Mouse (Mus musculus) left cerebral cortex, adult 9 months (tissue): ENCODE results near the gene Prpsap1.
A peak's percentile ranks its signal among the peaks of the same experiment; 100 is the strongest.

Experiments used
- DNase-seq, 2 experiments: peaks; one replicate each; pipeline ENCODE4 v3.0.0; 2022; ENCODE audit warnings: low spot score in 2 of 2

Prpsap1 gene

GRCm38 (mm10) chr11:116443935-116444334 is 50.1 kb downstream of the Prpsap1 start:
- DNase-seq: no peak

DNA sequence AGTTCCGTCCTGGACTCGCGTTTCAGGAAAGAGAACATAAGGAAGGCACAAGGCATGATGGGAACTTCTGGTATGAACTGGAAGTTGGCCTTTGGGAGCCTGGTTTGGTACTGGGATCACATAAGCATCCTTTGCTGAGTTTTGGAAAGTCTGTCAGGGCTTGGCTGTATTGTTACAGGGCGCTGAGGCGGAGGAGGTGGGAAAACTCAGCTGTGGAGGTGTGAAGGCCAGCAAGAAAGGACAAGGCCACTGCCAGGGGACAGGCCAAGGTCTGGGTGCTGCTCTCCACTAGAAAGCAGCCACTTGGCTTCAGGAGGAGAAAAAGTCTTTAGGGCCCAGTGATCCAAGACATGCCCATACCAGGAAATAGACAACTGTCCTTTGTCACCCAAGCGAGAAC is 50.7 kb downstream of the Prpsap1 start:
- no peak for DNase-seq

GRCm38 (mm10) chr11:116442867-116443177 is 51.2 kb downstream of the Prpsap1 start:
- DNase-seq: no peak

- no peak for DNase-seq
Observed at GRCm38 (mm10) chr11:116442129-116442866, 51.7 kb downstream of the Prpsap1 start.

GRCm38 (mm10) chr11:116440408-116441068 is 53.5 kb downstream of the Prpsap1 start:
- DNase-seq: no peak

GRCm38 (mm10) chr11:116439269-116440240 is 54.4 kb downstream of the Prpsap1 start:
- DNase-seq: no peak

DNA sequence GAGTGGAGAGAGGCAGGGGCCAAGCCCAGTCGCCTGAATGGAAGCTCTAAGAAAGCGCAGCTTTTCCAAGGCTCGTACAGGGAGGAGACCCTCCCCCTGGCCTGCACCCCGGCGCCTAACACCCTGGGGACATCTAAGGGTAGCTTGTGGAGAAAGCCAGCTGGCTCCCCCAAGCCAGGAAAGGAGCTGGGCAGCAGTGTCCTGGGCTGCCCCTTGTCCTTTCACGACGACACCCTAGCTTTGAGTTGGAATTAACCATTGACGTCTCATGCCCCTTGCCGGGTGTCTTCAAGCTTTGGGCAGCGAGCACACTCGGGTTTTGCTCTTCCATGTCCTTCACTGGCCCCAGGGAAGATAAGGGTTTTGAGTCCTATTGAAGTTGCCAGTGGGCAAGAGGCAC is 56.5 kb downstream of the Prpsap1 start:
- no peak for DNase-seq

GRCm38 (mm10) chr11:116436725-116437331 is 57.2 kb downstream of the Prpsap1 start:
- DNase-seq: no peak

- no peak for DNase-seq
Observed at GRCm38 (mm10) chr11:116435992-116436724, 57.8 kb downstream of the Prpsap1 start.

GRCm38 (mm10) chr11:116434967-116435752 is 58.8 kb downstream of the Prpsap1 start:
- no peak for DNase-seq

GRCm38 (mm10) chr11:116434287-116434966 is 59.6 kb downstream of the Prpsap1 start:
- DNase-seq: peak in 1 of 2 experiments; percentile 57

GRCm38 (mm10) chr11:116433356-116434286 is 60.4 kb downstream of the Prpsap1 start, which contains the start of gene Ubald2:
TSS of gene Ubald2 (plus strand) at chr11:116434094.
- DNase-seq: peak; percentile 98 to 99

- DNase-seq: peak in 1 of 2 experiments; percentile 71
Observed at GRCm38 (mm10) chr11:116432593-116433355, 61.2 kb downstream of the Prpsap1 start.

DNA sequence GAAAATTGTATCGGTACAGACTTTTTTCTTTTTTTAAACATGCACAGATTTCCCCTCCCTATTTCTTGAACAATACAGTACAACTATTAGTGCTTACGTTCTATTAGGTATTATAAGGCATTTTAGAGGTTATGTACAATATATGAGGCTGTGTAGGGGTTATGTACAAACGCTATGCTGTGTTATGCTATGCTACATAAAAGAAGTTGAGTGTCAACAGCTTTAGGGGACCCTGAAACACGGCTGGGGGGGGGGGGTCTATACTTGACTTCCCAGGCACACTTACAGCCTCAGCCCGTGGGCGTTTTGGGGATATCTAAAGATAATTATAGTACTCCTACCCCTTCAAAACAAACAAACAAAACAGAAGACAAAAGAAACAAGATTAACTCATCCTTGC is 61.9 kb downstream of the Prpsap1 start:
- DNase-seq: no peak

DNA sequence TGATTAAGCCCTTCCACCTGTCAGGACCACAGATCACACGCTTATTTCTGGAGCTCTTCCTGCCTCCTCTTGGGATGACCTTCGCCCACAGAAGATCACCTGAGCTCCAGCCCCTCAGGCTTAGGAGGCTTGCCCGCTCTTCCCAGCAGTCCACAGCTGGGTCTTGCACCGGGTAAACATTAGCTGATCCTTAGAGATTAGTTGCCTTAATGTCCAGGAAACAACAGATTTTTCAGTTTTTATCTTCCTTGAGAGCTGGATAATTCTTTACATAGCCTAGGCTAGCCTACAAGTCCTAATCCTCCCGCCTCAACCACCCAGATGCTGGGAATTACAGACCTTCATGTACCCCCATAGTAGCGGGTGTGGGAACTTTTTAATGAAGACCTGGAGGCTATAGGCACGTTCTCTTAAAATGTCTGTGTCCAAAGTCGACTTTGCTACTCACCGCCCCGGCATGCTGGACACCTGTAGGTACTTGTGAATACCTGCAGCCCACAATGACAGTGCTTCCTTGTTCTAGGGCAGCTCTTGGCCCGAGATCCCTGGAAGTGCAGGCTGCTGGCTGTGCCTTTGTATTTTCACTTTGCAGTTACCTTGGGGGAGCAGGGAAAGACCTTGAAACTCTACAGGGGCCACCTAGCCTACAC is 62.4 kb downstream of the Prpsap1 start:
- no peak for DNase-seq

GRCm38 (mm10) chr11:116430723-116431427 is 63.1 kb downstream of the Prpsap1 start:
- no peak for DNase-seq
